Mouse (Mus musculus): ENCODE results near the gene Mdc1.
A peak's percentile ranks its signal among the peaks of the same experiment; 100 is the strongest.

Mdc1 gene

DNA sequence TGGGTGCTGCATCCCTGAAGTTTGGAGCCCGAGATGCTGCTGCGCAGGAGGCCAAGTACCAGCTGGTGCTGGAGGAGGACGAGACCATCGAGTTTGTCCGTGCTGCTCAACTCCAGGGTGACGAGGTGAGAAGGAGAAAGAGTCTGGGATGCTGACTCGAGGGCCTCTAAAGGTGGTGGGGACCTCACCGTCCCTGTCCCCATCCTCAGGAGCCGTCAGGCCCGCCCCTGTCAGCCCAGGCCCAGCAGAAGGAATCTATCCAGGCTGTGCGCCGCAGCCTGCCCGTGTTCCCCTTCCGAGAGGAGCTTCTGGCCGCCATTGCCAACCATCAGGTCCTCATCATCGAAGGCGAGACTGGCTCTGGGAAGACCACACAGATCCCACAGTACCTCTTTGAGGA is 41.6 kb downstream of the Mdc1 start:
- ATAC-seq (ENCODE audit: low TSS enrichment): no peak

- no peak for ATAC-seq (ENCODE audit: low TSS enrichment)
These were observed 42.5 kb downstream of the Mdc1 start for GRCm38 (mm10) chr17:35883777-35884176.

GRCm38 (mm10) chr17:35887725-35888124 is 46.4 kb downstream of the Mdc1 start:
- ATAC-seq (ENCODE audit: low TSS enrichment): no peak

GRCm38 (mm10) chr17:35896781-35897643 is 55.7 kb downstream of the Mdc1 start, which contains the start of gene 2310061I04Rik:
Gene 2310061I04Rik (minus strand): TSS chr17:35897431.
- peak; percentile 88 for ATAC-seq (ENCODE audit: low TSS enrichment)

GRCm38 (mm10) chr17:35897644-35898573 is 56.6 kb downstream of the Mdc1 start:
- peak; percentile 29; the same call in 1 of the 2 replicates for ATAC-seq (ENCODE audit: low TSS enrichment)

GRCm38 (mm10) chr17:35900636-35901035 is 59.3 kb downstream of the Mdc1 start:
- ATAC-seq (ENCODE audit: low TSS enrichment): no peak

DNA sequence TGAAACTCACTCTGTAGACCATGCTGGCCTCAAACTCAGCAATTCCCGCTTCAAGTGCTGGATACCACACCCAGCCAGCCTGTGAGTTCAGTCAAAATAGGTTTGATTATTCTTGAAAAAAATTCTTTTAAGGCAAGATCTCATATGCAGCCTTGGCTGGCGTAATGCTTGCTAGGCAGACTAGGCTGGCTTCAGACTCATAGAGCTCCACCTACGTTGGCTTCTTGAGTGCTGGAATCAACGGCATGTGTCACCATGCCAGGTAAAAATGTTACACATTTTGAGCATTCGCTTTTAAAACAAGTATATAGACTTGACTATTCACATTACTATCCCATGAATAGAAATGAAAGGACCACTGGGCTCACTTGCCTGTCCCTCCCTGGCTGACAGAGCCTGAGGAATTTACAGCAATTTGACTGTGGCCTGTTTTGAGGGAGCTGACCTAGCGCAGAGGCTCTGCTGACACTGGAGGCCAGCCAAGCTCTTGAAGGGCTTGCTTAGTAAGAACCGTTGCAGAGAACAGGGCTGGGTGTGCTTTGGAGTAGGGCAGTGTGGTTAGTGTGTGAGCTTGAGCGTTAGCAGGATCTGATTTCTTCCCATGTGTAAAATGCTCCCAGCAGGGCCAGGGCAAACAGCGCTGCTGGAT is 62.2 kb downstream of the Mdc1 start:
- ATAC-seq (ENCODE audit: low TSS enrichment): no peak

GRCm38 (mm10) chr17:35903992-35904355 is 62.7 kb downstream of the Mdc1 start:
- no peak for ATAC-seq (ENCODE audit: low TSS enrichment)

DNA sequence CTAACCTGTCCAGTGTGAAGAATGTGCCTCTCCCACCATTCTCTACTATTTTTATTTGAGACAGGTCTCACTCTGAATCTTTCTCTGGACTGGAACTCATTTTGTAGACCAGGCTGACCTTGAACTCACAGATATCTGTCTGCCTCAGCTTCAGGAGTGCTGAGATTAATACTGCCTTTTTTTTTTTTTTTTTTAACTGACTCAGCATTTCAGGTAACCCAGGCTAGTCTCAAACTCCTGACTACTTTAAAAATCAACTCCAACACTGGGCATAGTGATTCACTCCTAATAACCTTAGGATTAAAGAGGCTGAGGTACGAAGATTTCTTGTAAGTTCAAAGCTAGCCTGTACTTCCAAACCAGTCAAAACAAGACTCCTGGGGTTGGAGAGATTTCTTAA is 64.3 kb downstream of the Mdc1 start:
- ATAC-seq (ENCODE audit: low TSS enrichment): no peak

GRCm38 (mm10) chr17:35907609-35908008 is 66.3 kb downstream of the Mdc1 start:
- no peak for ATAC-seq (ENCODE audit: low TSS enrichment)

Measured in frontal cortex, adult (tissue).